Mouse (Mus musculus): ENCODE results near the gene Acsl3.

Acsl3 gene

DNA sequence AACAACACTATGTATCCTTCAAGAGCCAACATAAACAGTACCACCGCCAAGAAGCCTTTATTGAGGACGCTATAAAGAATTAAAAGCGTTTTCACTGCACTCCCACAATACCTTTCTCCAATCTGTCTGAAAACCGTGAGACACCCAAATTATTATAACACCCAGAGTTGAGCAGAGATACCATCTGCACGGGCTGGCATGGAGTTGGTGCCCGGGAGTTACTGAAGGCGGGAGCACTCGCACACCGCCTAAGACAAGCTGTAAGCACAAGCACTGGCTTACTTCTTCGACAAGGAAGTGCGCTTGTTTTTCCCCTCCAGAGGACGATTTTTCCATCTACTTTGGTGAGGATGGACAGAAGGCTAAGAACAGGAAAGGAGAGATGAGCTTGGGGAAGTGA is 84.6 kb downstream of the Acsl3 start:
- no peak for DNase-seq (ENCODE audit: low read depth, low spot score)

DNA sequence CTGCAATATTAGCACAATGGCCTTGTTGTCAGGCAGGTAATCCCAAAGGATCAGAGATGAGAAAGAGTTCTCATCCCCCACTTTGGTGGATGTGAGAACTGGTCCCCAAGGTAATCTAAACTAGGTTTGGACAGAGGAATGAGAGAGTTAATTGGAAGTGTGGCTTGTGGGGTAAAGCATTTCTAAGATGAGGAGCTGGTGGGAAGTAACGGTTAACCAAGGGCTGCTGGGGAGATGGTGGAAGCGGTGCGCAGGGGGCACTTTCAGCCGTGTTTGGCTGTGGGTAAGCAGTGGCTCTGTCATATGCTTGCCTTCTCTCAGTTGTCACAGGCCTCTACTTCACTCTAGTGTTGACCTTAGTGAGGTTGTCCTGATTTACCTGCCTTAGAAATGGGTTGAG is 85.7 kb downstream of the Acsl3 start:
- DNase-seq (ENCODE audit: low read depth, low spot score): no peak

GRCm38 (mm10) chr1:78745230-78745777 is 87.7 kb downstream of the Acsl3 start:
- peak; percentile 95 for DNase-seq (ENCODE audit: low read depth, low spot score)

Measured in 3T3-L1 (cell line).